Comparison of ENCODE assay signal across 29 mouse cellular contexts in the genomic region with DNA sequence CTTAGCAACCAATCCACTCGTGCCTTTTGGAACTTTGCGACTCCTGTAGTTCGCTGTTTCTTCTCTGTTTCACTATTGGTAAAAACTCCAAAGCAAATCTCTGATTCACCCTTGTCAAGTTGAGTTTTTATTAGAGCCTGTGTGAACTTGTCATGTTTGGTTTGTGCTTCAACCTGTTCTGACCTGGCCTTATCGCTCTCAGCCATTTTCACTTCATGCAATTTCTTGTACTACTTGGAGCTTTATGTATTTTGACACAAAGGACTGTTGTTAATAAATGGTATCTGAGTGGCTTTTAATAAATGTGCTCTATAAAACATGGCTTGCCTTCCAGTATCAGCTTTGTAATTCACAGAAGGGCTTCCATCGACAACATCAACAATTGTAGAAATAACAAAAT. TPM values are rescaled to one million over a fixed set of nuclear protein-coding genes. Genes with fewer than 3 reads are reported as not detected.
DNase-seq lines count a peak whose midpoint lies in the region; ATAC-seq and TF ChIP-seq lines count a peak whose summit lies in the region.
"Had no signal": no experiment of that assay in that cellular context is flagged by ENCODE, and none has a peak within 500 bp of the region (broad histone marks: within the 10 kb centered on the region; RNA-seq: fewer than 3 reads in every experiment).

No protein-coding gene starts in this region.

- no peaks in the 10 kb centered on the region for H3K27me3 ChIP-seq in limb, embryonic 12.5 days
- H3K27me3 ChIP-seq in limb, embryonic 10.5 days (ENCODE audit: low read depth, poor library complexity, severe bottlenecking) = no peaks in the 10 kb centered on the region
- H3K27me3 ChIP-seq in stomach, embryonic 16.5 days (ENCODE audit: control insufficient read depth, insufficient read depth, low read length) = no peaks in the 10 kb centered on the region
- H3K27me3 ChIP-seq: CH12.LX; embryonic facial prominence, embryonic 12.5 days; forebrain, embryonic 13.5 days; heart, embryonic 15.5 days; Patski had no signal

- WGBS in limb, embryonic 12.5 days = 82% methylated on average over 5 of the region's 5 CpGs
- 89% methylated on average over 5 of the region's 5 CpGs for WGBS in limb, embryonic 10.5 days
- WGBS in stomach, embryonic 16.5 days = 84% methylated on average over 5 of the region's 5 CpGs

- H3K4me1 ChIP-seq in limb, embryonic 12.5 days (replicated peaks) = no peaks in the 10 kb centered on the region; the same call in 1 of the 2 replicates
- 0 out of 2 replicates have a peak, but pooled peaks cover 3% of the 10 kb centered on the region for H3K4me1 ChIP-seq in limb, embryonic 10.5 days
- no peaks in the 10 kb centered on the region for H3K4me1 ChIP-seq in stomach, embryonic 16.5 days (ENCODE audit: control insufficient read depth, insufficient read depth, low read length)
- H3K4me1 ChIP-seq: embryonic facial prominence, embryonic 12.5 days; heart, embryonic 15.5 days had no signal

- DNase-seq in limb, embryonic 10.5 days (ENCODE audit: low spot score) = no peak
- DNase-seq in gonadal fat pad, adult 2 months (ENCODE audit: low read depth) = peak; percentile 63
- DNase-seq in layer of hippocampus, adult 2 months (ENCODE audit: low spot score in 2 of 2) = no peak
- DNase-seq in thymus, postnatal 4 days = no peak
- DNase-seq: adrenal gland, postnatal 10 days; adrenal gland, postnatal 36 days; B cell, adult 2 months; cerebellum, adult 18-20 months; cerebellum, adult 9-10 months; cerebellum, postnatal 14 days; gastrocnemius, postnatal 14 days; heart, adult 18-20 months; heart, postnatal 10 days; heart, postnatal 36 days had no signal

- no peak for TF ChIP-seq CTCF in layer of hippocampus, adult 2 months (conservative IDR thresholded peaks at IDR 0.05)

- no peak for ATAC-seq in limb, embryonic 12.5 days (ENCODE audit: insufficient number of reproducible peaks, insufficient read depth, low FRiP score, low TSS enrichment, low read depth)
- no peak; the same call in 1 of the 2 replicates for ATAC-seq in stomach, embryonic 16.5 days (ENCODE audit: insufficient read depth, low FRiP score)
- ATAC-seq: forebrain, embryonic 13.5 days; forebrain, embryonic 16.5 days; hindbrain, postnatal 0 days; inflammation-experienced regulatory T-cells, adult 6 months; Patski had no signal

- H3K9me3 ChIP-seq in limb, embryonic 12.5 days = no peaks in the 10 kb centered on the region
- H3K9me3 ChIP-seq in limb, embryonic 10.5 days (replicated peaks) = no peaks in the 10 kb centered on the region
- H3K9me3 ChIP-seq in stomach, embryonic 16.5 days (replicated peaks; ENCODE audit: control insufficient read depth, low read length) = no peaks in the 10 kb centered on the region
- H3K9me3 ChIP-seq: embryonic facial prominence, embryonic 12.5 days; forebrain, embryonic 10.5 days; forebrain, embryonic 13.5 days; heart, embryonic 12.5 days; heart, embryonic 15.5 days had no signal

- 0 out of 2 replicates have a peak overlapping the region, but pooled peaks have one; percentile 3 for H3K9ac ChIP-seq in limb, embryonic 12.5 days (replicated peaks)
- 0 out of 2 replicates have a peak overlapping the region, but pooled peaks have one; percentile 2 for H3K9ac ChIP-seq in stomach, embryonic 16.5 days (ENCODE audit: low read length)
- H3K9ac ChIP-seq: embryonic facial prominence, embryonic 12.5 days; forebrain, embryonic 13.5 days; heart, embryonic 12.5 days; heart, embryonic 15.5 days; hindbrain, embryonic 14.5 days had no signal

- no peak overlapping the region for H3K27ac ChIP-seq in limb, embryonic 12.5 days
- no peak overlapping the region for H3K27ac ChIP-seq in limb, embryonic 10.5 days
- H3K27ac ChIP-seq in stomach, embryonic 16.5 days (ENCODE audit: low read length) = peak overlapping the region; percentile 66
- H3K27ac ChIP-seq in layer of hippocampus, adult 2 months = no peak overlapping the region
- H3K27ac ChIP-seq: embryonic facial prominence, embryonic 12.5 days; forebrain, embryonic 10.5 days; forebrain, embryonic 13.5 days; heart, embryonic 15.5 days; hindbrain, embryonic 14.5 days; hindbrain, postnatal 0 days had no signal

- no peak overlapping the region for H3K4me3 ChIP-seq in limb, embryonic 12.5 days (replicated peaks)
- H3K4me3 ChIP-seq in limb, embryonic 10.5 days = no peak overlapping the region
- no peak overlapping the region for H3K4me3 ChIP-seq in stomach, embryonic 16.5 days (replicated peaks; ENCODE audit: low read length)
- no peak overlapping the region for H3K4me3 ChIP-seq in layer of hippocampus, adult 2 months
- H3K4me3 ChIP-seq: embryonic facial prominence, embryonic 12.5 days; erythroblast, embryonic 14.5 days; forebrain, embryonic 10.5 days; forebrain, embryonic 13.5 days; heart, embryonic 12.5 days; heart, embryonic 15.5 days had no signal

- H3K4me2 ChIP-seq in limb, embryonic 12.5 days = no peak overlapping the region
- no peak overlapping the region for H3K4me2 ChIP-seq in stomach, embryonic 16.5 days (ENCODE audit: low read depth, low read length)
- H3K4me2 ChIP-seq: embryonic facial prominence, embryonic 12.5 days; forebrain, embryonic 13.5 days; heart, embryonic 12.5 days; heart, embryonic 15.5 days; hindbrain, embryonic 14.5 days had no signal

- H3K36me3 ChIP-seq in limb, embryonic 12.5 days = no peaks in the 10 kb centered on the region
- H3K36me3 ChIP-seq in limb, embryonic 10.5 days = no peaks in the 10 kb centered on the region
- no peaks in the 10 kb centered on the region for H3K36me3 ChIP-seq in stomach, embryonic 16.5 days (ENCODE audit: control insufficient read depth, insufficient read depth, low read length)
- H3K36me3 ChIP-seq: embryonic facial prominence, embryonic 12.5 days; forebrain, embryonic 10.5 days; G1E; heart, embryonic 12.5 days; heart, embryonic 15.5 days had no signal

RNA-seq across cellular contexts. Expression of a gene that starts 40.6 kb away (rescaled TPM):
- 106 and 110 TPM in 2 replicates for polyA plus RNA-seq in limb, embryonic 12.5 days (2016; fragmentation: Nextera tagmentation; extraction: Ambion mirVana)
- polyA plus RNA-seq in limb, embryonic 10.5 days (2016; fragmentation: Nextera tagmentation; extraction: Ambion mirVana) = 86.9 and 97.3 TPM in 2 replicates
- 11.3 and 12.9 TPM in 2 replicates for polyA plus RNA-seq in gonadal fat pad, adult 2 months (2012; rRNA removed)
- 18.3 and 19.6 TPM in 2 replicates for polyA plus RNA-seq in stomach, embryonic 16.5 days (2015; fragmentation: Nextera tagmentation; extraction: Ambion mirVana)
- total RNA-seq in layer of hippocampus, adult 2 months (2021) = 10 to 100 TPM; 32.2 to 35.7 TPM
- total RNA-seq: CH12.LX had no signal
- polyA plus RNA-seq: erythroblast, embryonic 14.5 days; G1E; inflammation-experienced regulatory T-cells, adult 6 months had no signal
